Mouse (Mus musculus): ENCODE data around the gene Ltv1. TPM values are rescaled to one million over a fixed set of nuclear protein-coding genes. Genes with fewer than 3 reads are reported as not detected.

Ltv1 gene
- polyA plus RNA-seq, 1 experiment = 0.91 TPM

DNA sequence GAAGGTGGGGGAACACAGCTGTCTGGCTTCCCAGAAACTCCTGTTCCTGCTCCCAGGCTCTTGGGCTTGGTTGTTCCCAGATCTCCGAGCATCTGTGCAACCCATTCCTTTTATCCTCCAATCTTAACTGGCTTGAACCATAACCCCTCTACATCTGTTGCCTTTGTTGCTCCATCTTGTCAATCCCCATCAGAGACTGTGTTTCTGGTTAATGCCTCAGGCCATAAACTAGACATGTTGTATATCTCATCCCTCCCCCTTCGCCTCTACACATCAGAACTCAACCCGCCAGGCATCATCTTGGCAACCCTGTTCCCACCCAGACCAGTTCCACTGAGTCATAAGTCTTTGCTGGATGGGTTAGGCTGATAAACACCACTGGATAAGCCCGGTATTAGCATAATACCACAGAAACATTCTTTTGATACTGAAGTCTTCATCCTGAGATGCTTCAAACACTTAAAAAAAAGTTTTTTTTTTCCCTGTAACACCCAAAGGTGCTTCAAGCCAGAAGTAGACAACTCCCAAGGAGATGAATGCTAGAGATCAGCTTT lies 40.1 kb downstream of the Ltv1 start:
- H3K4me3 ChIP-seq (replicated peaks) = no peak overlapping the region
- no peaks in the 10 kb centered on the region for H3K9me3 ChIP-seq (ENCODE audit: control insufficient read depth, low read length)
- H3K36me3 ChIP-seq (ENCODE audit: control insufficient read depth) = no peaks in the 10 kb centered on the region
- no peaks in the 10 kb centered on the region for H3K27me3 ChIP-seq (ENCODE audit: control insufficient read depth)
- H3K4me1 ChIP-seq (ENCODE audit: control insufficient read depth) = no peaks in the 10 kb centered on the region
- no peak for TF ChIP-seq GATA1 (IDR thresholded peaks at IDR 0.05; ENCODE audit: low read length)

- Histone ChIP-seq H3K4me3 (replicated peaks) (no peak overlapping the region), H3K36me3 (ENCODE audit: control insufficient read depth) (no peaks in the 10 kb centered on the region), H3K4me1 (ENCODE audit: control insufficient read depth) (no peaks in the 10 kb centered on the region), H3K9me3 (ENCODE audit: control insufficient read depth, low read length) (no peaks in the 10 kb centered on the region), H3K27me3 (ENCODE audit: control insufficient read depth) (no peaks in the 10 kb centered on the region)
- TF ChIP-seq GATA1 (IDR thresholded peaks at IDR 0.05; ENCODE audit: low read length) = no peak
- no peak for TF ChIP-seq TAL1 (IDR thresholded peaks at IDR 0.05; ENCODE audit: low read length)
These were observed 41.6 kb downstream of the Ltv1 start for GRCm38 (mm10) chr10:13151353-13151752.

GRCm38 (mm10) chr10:13150435-13150834 lies 42.5 kb downstream of the Ltv1 start:
- Histone ChIP-seq H3K4me1 (ENCODE audit: control insufficient read depth) (no peaks in the 10 kb centered on the region), H3K4me3 (replicated peaks) (no peak overlapping the region), H3K27me3 (ENCODE audit: control insufficient read depth) (no peaks in the 10 kb centered on the region), H3K36me3 (ENCODE audit: control insufficient read depth) (no peaks in the 10 kb centered on the region), H3K9me3 (ENCODE audit: control insufficient read depth, low read length) (no peaks in the 10 kb centered on the region)
- no peak for TF ChIP-seq GATA1 (IDR thresholded peaks at IDR 0.05; ENCODE audit: low read length)
- TF ChIP-seq TAL1 (IDR thresholded peaks at IDR 0.05; ENCODE audit: low read length) = no peak

- no peaks in the 10 kb centered on the region for H3K36me3 ChIP-seq (ENCODE audit: control insufficient read depth)
- no peak overlapping the region for H3K4me3 ChIP-seq (replicated peaks)
- H3K9me3 ChIP-seq (ENCODE audit: control insufficient read depth, low read length) = no peaks in the 10 kb centered on the region
- no peak for TF ChIP-seq TAL1 (IDR thresholded peaks at IDR 0.05; ENCODE audit: low read length)
- no peaks in the 10 kb centered on the region for H3K27me3 ChIP-seq (ENCODE audit: control insufficient read depth)
- H3K4me1 ChIP-seq (ENCODE audit: control insufficient read depth) = no peaks in the 10 kb centered on the region
These were observed 52.5 kb downstream of the Ltv1 start for GRCm38 (mm10) chr10:13140434-13140833.

GRCm38 (mm10) chr10:13137906-13138305 lies 55.1 kb downstream of the Ltv1 start:
- TF ChIP-seq GATA1 (IDR thresholded peaks at IDR 0.05; ENCODE audit: low read length) (no peak), TAL1 (IDR thresholded peaks at IDR 0.05; ENCODE audit: low read length) (no peak)
- Histone ChIP-seq H3K27me3 (ENCODE audit: control insufficient read depth) (no peaks in the 10 kb centered on the region), H3K9me3 (ENCODE audit: control insufficient read depth, low read length) (no peaks in the 10 kb centered on the region), H3K36me3 (ENCODE audit: control insufficient read depth) (no peaks in the 10 kb centered on the region), H3K4me3 (replicated peaks) (no peak overlapping the region), H3K4me1 (ENCODE audit: control insufficient read depth) (no peaks in the 10 kb centered on the region)

GRCm38 (mm10) chr10:13135751-13136150 lies 57.2 kb downstream of the Ltv1 start:
- Histone ChIP-seq H3K4me1 (ENCODE audit: control insufficient read depth) (no peaks in the 10 kb centered on the region), H3K36me3 (ENCODE audit: control insufficient read depth) (no peaks in the 10 kb centered on the region), H3K4me3 (replicated peaks) (no peak overlapping the region), H3K27me3 (ENCODE audit: control insufficient read depth) (no peaks in the 10 kb centered on the region), H3K9me3 (ENCODE audit: control insufficient read depth, low read length) (no peaks in the 10 kb centered on the region)
- TF ChIP-seq GATA1 (IDR thresholded peaks at IDR 0.05; ENCODE audit: low read length) (no peak), TAL1 (IDR thresholded peaks at IDR 0.05; ENCODE audit: low read length) (no peak)

DNA sequence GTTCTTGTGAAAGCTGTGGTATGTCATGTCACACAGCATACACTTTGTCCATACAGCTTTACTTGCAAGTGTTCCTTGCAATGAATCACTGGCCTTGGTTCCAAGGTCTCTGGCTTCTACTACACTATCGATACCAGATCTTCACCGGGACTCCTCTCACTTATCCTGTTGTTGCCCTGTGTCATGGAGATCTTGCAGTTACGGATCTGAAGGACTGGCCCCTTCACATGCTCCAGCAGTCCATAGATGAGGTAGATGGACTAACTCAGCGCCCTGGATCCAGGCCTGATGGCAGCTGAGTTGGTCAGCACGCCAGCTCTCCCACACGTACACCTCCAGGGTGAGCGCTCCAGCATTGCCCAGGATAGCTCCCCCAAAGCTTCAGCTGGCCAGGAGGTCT lies 57.7 kb downstream of the Ltv1 start:
- Histone ChIP-seq H3K27me3 (ENCODE audit: control insufficient read depth) (no peaks in the 10 kb centered on the region), H3K4me1 (ENCODE audit: control insufficient read depth) (no peaks in the 10 kb centered on the region), H3K9me3 (ENCODE audit: control insufficient read depth, low read length) (no peaks in the 10 kb centered on the region), H3K4me3 (replicated peaks) (no peak overlapping the region), H3K36me3 (ENCODE audit: control insufficient read depth) (no peaks in the 10 kb centered on the region)
- no peak for TF ChIP-seq GATA1 (IDR thresholded peaks at IDR 0.05; ENCODE audit: low read length)
- no peak for TF ChIP-seq TAL1 (IDR thresholded peaks at IDR 0.05; ENCODE audit: low read length)

GRCm38 (mm10) chr10:13133850-13134249 lies 59.1 kb downstream of the Ltv1 start:
- H3K36me3 ChIP-seq (ENCODE audit: control insufficient read depth) = no peaks in the 10 kb centered on the region
- no peaks in the 10 kb centered on the region for H3K4me1 ChIP-seq (ENCODE audit: control insufficient read depth)
- no peaks in the 10 kb centered on the region for H3K27me3 ChIP-seq (ENCODE audit: control insufficient read depth)
- H3K9me3 ChIP-seq (ENCODE audit: control insufficient read depth, low read length) = no peaks in the 10 kb centered on the region
- no peak overlapping the region for H3K4me3 ChIP-seq (replicated peaks)
- TF ChIP-seq GATA1 (IDR thresholded peaks at IDR 0.05; ENCODE audit: low read length) (no peak), TAL1 (IDR thresholded peaks at IDR 0.05; ENCODE audit: low read length) (no peak)

Other genes with a start within 250 kb of the Ltv1 start
- gene Stx11, start 228.9 kb downstream of the Ltv1 start, polyA plus RNA-seq (2012) = 0.52 and 1.2 TPM in 2 replicates
- 9.0 and 10.6 TPM in 2 replicates for gene Sf3b5, start 187.8 kb downstream of the Ltv1 start, polyA plus RNA-seq (2012)
- gene Plagl1, start 132.7 kb downstream of the Ltv1 start, polyA plus RNA-seq (2012) = 0.02 and 0.03 TPM in 2 replicates
- gene Zc2hc1b, start 15.1 kb downstream of the Ltv1 start, polyA plus RNA-seq (2012) = not detected in 2 replicates